Mouse (Mus musculus): ENCODE data around the gene Sik1.

GRCm38 (mm10) chr17:31811333-31811732 is 44.3 kb downstream of the Sik1 start:
- TF ChIP-seq POLR2A (IDR thresholded peaks at IDR 0.05; ENCODE audit: control insufficient read depth, extremely low read depth, insufficient read depth, low read length, poor library complexity), result no peak
- no peak for TF ChIP-seq CTCF (IDR thresholded peaks at IDR 0.05; ENCODE audit: borderline replicate concordance, control insufficient read depth, extremely low read depth, insufficient read depth, low read length, poor library complexity)

All from thymus, adult 2 months (tissue).